Mouse (Mus musculus) kidney, adult 9 months (tissue): Measurements from ENCODE around the gene Arhgap4.
A peak's percentile ranks its signal among the peaks of the same experiment; 100 is the strongest.

Source experiments
- DNase-seq: peaks from one replicate; pipeline ENCODE4 v3.0.0; 2022

Arhgap4 gene

DNA sequence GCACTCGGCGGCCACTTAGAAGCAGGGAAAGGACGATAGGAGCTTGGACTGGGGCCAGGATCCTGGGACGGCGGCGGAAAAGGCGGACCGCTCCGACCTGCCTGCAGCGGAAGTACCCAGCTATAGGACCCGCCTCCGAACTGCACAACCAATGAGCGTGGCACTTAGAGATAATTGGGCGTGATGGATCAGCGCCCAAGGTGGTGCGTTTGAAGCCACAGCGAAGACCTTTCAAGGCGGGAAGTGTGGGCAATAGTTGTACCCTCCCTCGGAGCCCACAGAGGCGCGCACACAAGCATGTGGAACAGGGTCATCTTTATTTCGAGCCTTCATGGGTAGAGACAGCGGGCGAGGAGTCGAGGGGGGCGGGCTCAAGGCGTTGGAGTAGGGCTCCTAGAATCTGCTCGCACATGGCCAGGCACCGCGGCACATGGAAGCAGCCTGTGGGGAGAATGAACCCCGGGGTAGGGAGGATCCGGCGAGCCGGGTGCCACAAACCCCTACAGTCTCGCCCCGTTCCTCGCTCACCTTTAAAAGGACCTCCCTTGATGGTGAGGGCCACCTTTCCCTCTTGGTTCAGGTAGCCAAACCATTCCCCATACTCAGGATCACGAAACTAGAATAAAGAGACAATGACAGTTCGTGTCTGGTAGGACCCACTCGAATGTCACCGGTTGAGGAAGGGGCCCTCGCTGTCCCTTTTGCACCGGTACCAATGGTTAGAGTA lies at the start of gene Arhgap4, which contains the start of gene Naa10:
Gene Arhgap4, minus strand, starts transcription at position 48 of the 727 bp plus-strand sequence.
Gene Naa10, minus strand, starts transcription at position 122 of the 727 bp plus-strand sequence.
- DNase-seq = peak; percentile 90

DNA sequence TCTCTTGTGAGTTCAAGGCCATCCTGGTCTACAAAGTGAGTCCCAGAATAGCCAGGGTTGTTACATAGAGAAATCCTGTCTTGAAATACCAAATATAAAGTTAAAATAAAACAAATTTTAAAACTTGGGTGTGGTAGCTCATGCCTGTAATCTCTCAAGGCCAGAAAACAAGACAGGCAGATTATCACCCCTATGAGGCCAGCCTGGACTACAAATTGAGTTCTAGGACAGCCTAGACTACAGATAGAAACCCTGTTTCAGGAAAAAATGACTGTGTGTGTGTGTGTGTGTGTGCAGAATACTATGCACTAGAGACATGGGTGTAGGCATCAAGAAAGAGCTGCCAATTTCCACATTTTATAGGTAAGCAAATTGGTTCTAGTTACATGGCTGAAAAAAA lies 49.1 kb upstream of the Arhgap4 start:
- no peak for DNase-seq

DNA sequence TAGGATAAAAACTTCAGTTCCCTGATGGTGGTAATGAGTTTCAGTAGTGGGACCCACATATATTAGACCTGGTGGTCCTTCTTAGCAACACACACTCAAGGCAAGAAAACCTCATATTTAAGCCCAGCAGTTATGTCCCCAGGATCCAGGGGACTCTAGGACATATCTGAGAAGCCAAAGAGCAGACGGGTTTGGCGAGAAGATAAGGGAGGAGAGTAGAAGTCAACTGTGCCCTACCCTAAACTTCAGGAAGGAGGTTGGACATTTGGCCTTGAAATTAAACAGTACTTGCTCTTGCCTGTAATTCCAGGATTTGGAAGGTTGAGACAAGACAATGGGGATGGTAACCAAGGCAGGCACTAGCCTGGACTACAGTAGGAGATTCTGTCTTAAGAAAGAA lies 48.1 kb upstream of the Arhgap4 start:
- no peak for DNase-seq

DNA sequence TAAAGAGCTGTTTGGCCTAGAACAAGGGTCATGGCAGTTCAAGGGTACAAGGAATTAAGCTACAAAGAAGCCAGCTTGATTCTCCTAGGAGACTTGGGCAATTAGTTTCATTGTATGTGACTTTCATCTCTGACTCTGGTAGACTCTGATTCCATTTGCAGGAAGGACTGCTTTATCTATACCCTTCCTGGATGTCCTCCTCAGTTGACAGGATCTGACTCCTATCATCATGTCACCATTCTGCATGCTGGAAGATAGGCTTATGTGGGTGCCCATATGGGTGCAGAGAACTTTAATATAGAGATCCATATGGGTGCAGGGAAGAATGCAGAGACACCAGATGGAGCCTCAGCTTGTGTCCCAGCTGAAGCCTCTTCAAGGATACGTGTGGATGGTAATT lies 47.5 kb upstream of the Arhgap4 start:
- no peak for DNase-seq

DNA sequence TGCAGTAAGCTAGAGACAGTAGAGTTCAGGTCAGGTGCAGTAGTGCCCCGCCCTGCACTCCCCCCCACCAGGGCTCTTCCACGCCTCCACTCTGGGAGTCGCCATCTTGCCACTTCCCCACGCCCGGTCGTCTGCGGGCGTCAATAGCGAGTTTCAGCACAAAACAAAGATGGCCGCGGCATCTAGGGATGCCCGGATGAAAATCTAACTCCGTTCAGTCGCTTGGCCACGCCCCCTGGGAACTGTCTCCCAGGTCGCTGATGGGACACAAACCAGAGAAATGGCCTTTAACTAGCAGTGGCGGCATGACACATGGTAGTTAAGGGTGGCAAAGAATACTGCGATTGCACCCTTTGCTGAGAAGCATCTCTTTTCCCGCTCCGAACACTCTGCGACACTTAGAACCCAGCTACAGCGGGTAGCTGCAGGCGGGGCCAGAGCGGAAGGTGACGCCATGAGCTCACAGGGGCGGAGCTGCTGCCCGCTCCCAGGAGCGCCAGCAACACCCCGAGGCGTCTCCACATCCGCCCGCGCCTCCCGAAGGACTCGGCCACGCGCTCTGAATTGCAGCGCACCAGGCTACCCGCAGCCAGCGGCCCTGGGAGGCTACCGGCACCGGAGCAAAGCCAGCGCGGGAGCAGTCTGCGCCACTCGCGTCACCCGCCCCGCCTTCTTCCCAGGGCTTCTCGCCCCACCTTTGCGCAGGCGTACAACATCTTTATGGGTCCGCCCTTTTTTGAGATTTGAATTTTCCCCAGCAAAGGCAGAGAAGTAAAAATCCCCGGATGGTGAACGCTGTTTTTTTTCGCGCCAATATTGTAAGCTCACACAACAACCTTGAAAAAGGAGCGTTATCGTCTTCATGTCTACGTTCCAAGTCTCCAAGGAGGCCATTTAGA lies 45.8 kb upstream of the Arhgap4 start:
- DNase-seq = peak; percentile 94

DNA sequence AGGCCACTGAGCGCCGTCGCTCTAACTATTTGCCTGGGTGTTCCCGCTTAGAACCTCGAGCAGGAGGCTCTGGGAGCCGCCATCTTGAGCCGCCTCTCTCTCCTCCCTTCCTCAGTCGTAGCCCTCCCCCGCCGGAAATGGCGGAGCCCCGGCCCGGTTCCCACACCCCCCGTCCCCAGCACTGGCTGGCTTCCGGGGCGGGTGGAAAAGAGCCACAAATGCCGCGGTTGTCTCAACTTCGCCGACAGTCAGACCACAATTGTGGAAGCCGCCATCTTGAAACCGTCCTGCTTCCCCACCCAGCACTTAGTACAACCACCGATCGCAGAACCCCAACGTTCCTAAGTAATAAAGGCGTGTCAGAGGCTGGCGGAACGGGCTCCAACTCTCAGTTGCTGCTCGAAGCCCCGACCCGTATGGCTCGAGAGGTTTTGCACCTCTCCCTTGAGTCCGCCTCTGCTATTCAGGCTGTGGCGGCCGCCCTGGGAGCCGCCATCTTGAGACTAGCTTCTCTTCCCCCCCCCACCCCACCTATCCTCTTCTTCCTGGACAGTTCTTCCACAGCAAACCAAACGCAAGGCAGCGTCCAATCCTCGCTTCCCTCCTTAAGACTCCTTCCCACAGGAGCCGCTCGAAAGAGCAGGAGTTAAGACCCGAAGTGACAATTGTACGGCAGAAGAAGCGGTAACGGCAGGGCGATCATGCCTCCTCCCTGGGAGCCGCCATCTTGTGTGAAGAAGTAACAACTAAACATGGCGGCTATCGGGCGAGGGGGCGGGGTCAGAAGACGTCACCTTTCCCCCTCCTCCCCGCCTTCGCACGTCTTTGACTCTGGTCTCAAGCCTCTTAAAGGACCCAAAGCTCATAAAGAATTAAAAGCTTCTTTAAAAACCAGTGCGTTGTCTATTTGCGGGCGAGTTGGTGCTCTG lies 44.8 kb upstream of the Arhgap4 start, which contains the start of gene Hcfc1:
Gene Hcfc1, minus strand, starts transcription at position 110 of the 929 bp plus-strand sequence.
- DNase-seq = peak; percentile 94

DNA sequence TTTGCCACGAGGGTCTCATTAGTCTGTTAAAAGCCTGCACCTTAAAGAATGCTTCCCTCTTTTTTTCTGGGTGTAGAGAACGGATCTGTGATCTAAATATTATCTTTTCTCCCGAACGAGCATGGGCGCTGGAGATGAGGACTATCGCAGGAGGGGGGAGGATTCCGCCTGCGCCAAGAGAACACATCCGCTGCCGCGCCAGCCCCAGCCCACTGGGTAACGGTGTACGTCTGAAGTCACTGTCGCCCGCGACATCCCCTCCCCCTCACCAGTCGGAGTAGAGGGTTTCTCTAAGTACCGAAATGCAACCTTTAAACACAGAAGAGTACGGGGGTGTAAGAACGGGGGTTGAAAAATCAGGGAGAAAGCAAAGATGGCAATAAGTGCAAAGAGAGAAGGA lies 43.6 kb upstream of the Arhgap4 start:
- peak; percentile 45 for DNase-seq

DNA sequence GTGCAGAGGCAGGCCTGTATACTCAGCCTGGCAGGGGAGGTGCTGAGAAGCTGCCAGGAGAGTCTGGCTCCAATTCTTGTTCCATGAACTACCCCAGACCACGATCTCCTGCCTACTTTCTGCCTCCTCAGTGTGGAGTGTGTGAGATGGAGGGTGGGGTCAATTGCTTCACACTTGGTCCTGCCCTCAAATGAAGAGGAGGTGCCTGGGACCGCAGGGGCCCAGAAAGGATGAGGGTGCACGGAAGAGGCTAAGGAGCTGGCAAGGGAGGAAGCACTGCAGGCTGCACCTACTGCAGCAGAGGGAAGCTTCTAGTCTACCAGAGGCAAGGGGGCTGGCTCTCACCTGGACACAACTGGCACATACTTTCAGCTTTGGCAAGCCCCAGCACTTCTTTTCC lies 42.7 kb upstream of the Arhgap4 start:
- peak; percentile 28 for DNase-seq

DNA sequence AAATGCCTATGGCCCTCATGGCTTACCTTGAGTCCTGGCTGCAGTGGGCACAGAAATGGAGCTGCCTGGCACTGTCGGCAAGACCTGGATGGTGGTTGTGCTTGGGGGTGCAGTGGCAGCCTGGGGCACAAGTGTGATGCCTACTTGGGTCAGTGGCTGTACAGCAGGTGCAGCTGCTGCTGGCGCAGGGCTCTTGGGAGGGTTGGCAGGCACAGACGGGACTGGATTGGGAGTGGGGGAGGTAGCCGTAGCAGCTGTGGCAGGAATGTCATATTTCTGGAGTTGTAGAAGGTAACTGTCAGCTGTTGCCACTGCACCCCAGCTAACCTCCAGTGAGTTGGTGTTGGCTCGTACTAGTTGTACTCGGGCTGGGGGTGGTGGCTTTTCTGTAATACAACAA lies 33.3 kb upstream of the Arhgap4 start:
- no peak for DNase-seq

DNA sequence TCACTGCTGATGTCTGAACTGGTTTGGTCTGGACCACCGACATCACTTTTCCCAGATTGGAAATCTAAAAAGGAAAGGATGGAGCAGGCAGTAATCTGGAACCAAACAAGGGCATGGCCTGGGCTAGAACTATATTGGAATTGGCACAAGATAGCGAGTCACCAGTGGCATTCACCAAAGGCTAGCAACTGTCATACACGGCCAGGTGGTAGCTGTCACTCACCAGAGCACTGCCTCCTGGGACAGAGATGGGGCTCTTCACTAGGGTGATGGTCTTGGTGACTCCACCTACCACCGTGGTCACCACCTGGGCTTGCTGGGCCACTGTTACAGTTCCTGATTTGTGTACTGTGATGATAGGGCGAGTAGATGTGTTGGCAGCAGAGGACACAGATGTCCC lies 30.9 kb upstream of the Arhgap4 start:
- no peak for DNase-seq

DNA sequence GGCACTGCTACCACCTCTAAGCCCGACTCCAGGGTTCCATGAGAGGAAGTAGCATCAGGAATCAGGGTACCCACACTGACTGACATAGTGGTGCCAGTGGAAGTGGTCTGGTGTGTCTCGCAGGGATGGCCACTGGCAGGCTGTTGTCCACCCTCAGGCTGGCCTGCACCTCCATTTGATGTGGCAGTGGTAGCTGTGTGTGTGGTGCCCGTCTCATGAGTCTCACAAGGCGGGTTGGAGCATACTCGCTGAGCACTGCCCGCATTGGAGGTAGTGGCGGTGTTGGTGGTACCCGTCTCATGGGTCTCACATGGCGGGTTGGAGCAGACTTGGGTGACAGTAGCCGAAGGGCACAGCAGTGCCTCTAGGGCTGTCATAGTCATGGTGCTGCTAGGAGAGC lies 27.7 kb upstream of the Arhgap4 start:
- no peak for DNase-seq

DNA sequence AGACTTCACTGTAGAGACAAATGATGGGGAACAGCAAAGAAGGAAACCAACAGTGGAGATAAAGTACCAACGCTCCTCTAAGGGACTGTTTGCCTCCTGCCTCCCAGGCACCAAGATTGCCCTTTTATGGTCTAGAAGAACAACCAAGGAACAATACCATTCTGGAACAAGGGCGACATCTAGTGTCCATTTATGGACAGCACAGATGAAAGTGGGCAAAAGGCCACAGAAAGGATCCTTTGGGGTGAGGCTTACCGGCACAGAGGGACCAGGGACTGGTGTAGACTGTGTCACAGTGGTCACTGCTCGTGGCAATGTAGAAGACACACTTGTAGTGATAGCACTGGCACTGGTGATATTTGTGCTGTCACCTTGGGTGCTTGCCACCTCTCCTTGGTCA lies 27.0 kb upstream of the Arhgap4 start:
- DNase-seq = peak; percentile 75

DNA sequence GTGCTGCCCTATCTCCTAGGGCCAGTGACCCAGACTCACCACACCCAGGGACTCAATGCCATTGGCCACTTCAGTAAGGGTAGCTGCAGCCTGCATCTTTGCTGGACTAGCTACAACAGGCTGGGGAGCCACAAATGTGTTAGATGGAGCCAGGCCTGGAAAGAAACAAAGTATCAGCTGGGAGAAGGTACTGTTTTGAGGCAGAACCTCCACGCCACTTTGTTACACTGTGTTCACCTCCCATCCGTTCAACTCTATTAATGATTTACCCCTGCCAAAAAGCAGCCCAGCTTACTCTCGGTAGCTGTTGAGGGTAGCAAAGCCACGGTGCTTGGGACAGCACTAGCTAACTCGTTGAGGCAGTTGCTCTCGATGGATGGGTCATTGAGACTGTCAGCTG lies 25.2 kb upstream of the Arhgap4 start:
- no peak for DNase-seq

DNA sequence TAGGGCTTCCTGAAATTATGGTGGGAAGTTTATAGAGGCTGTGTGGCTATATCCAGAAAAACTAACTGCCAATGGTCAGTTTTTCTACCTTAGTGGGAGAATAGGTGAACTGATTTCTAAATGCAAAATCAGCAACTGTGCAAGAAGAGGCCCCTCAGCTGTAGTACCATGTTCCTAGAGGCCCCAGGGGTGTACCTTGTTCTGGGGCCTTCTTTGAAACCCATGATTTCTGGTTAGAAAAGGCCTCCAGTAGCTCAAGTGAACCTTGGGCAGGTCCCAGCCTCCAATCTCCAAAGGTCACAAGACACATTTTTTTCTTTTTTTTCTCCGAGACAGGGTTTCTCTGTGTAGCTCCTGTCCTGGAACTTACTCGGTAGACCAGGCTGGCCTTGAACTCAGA lies 20.6 kb upstream of the Arhgap4 start:
- DNase-seq = no peak

DNA sequence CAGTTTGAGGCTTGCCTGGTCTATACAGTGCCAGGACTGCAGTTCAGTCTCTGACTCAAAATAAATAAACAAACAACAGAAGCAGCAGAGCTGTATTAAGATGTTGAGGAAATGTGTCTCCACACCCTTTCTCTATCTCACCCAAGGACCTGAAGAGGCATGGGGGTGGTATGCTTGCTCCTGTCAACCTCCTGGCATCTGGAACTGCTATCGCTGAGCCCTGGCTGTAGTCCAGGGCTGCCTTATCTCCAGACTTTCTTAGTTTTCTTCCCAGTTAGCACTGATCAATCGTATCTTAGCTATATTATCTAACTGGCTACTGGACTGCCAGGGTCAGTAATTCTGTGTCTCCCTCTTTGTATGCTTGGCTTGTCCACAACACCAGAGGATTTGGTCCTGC lies 20.2 kb upstream of the Arhgap4 start:
- no peak for DNase-seq

DNA sequence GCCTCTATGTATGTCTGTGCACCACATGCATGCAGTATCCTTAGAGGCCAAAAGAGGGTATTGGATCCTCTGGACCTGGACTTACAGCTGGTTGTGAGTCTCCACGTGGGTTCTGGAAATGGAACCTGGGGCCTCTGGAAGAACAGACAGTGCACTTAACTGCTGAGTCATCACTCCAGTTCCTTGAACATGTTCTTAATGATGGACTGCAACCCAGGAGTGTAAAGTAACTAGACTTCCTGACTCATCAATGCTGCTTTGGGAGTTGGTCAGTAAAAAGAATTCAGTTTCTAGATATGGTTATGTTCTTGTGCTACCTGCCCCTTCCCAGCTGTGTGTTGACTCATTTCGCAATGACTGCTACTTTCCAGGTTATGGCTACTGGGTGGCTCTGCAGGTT lies 10.2 kb upstream of the Arhgap4 start:
- DNase-seq = no peak

DNA sequence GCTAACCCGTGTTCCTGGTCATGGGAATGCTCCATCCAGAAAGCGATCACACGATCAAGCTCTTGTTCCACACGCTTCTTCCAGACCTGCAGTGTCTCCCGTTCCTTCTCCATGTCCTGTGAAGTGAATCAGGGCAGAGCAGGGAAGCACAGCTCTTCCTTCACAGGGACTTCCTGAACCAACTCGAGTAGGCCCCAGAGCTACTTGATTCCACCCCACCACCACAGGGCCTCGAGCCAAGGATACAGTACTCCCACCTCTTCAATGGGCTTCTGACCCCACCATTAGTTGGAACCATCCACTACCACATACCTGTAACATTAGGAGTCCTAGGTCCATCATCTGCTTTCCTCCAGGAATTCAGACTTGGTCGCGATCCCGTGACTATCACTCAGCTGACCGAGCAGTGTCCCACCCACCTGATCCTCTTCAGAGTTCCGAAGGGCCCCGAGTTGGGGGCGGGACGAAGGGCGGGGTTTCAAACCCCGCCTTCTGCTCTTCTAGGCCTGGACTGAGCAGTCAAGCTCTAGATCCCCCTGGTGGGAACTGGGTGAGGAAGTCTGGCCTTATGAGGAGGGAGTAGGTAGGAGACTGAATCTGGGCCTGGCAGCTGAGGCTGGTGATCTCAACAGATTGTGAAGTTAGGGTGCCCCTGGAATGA lies 8.9 kb upstream of the Arhgap4 start, which contains the start of gene Renbp:
Gene Renbp, minus strand, starts transcription at position 449 of the 661 bp plus-strand sequence.
- peak; percentile 86 for DNase-seq

DNA sequence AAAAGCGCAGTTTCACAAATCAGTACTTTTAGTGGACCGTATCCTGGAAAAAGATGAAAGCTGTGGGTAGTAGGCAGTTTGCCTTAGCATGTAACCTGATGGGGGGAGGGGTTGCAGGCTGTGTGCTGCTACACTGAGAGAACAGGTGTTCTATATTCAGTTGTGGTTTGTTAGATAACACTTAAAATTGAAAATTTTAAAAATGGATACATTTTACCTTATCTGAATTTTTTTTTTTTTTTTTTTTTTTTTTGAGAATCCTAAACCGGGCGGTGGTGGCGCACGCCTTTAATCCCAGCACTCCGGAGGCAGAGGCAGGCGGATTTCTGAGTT lies 846 bp upstream of the Arhgap4 start:
- no peak for DNase-seq

DNA sequence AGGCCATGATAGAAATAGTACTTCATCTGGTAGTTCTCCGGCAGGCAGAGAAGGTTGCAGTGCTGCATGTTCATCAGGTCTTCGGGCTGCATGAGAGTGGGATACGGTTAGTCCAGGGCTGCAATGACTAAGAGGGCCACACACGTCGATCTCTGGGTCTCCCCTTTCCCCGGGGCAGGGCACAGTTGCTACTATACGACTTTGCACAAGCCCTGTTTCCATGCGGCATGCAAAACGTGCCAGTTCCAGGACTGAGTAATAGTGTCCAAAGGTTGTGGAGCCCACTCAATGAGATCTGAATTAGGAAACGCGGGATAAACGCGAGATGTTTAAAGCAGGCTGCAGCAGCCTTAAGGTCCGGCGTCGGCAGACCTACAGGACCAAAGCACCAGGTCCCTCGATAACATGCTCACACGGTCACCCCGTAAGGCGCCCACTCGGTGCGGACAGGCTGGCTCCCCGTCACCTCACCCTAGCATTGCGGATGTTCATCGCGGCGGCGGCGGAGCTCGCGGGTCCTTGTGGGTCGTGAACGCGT lies 316 bp downstream of the Arhgap4 start:
- no peak for DNase-seq

DNA sequence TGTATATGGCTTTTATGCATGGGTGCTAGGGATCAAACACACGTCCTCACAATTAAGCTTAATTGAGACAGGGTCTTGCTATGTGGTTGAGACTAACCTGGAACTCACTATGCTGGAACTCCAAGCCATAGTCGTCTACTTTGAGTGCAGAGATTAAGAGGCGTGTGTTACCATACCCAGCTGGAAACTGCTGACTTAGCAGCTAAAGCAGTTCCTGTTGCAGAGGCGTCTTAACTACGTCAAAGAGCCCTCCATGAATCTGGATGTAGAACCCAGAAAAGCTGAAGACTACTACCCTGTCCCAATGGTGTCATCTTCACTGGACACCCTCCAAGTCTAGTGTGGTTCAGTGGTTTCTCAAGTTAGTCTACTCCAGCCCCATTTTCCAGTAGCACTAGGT lies 3.0 kb downstream of the Arhgap4 start:
- DNase-seq = no peak

DNA sequence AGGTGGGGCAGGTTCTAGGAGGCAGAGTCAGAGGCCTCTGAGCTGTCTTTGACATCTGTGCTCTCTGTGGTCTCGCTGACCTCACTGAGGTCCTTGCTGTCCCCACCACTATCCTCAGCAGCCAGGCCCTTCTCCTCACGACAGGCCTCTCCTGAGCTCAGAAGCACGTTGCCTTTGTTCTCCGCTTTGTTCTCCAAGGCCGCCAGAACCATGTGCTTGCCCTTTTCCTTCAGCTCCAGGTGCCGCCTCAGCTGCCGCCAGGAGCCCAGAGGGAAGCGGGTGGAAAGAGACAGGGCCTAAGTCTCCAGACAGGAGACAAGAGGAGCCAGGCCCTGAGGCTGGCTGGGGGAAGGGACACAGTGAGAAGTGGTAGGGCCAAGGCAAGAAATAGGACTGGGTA lies 4.7 kb downstream of the Arhgap4 start:
- no peak for DNase-seq
